Mouse (Mus musculus) hindbrain, embryonic 11.5 days (tissue): Measurements from ENCODE around the gene F2rl3. TPM values are rescaled to one million over a fixed set of nuclear protein-coding genes. Genes with fewer than 3 reads are reported as not detected.

Source experiments
- ATAC-seq: fragments of 200-750 bp; cut with Nextera tagmentation; 2 replicates; pipeline ENCODE4 v1.8.0; 2017; ENCODE audit warnings: mild to moderate bottlenecking, moderate TSS enrichment, moderate library complexity; ENCODE audit not compliant: low FRiP score
- DNase-seq: peaks from one replicate; pipeline ENCODE4 v3.0.0-alpha.2; 2015; ENCODE audit warnings: low spot score
- H3K27ac ChIP-seq: fragments of 300-500 bp; sonication (generic); 2 replicates; pipeline ENCODE4 v1.5.1; 2014; ENCODE audit warnings: mild to moderate bottlenecking, low read depth, low read length
- H3K27me3 ChIP-seq: fragments of 300-500 bp; sonication (generic); 2 replicates; pipeline ENCODE4 v1.6.1; 2014; ENCODE audit warnings: mild to moderate bottlenecking, low read length, moderate library complexity, mixed read lengths; ENCODE audit not compliant: control insufficient read depth, insufficient read depth
- H3K36me3 ChIP-seq: fragments of 300-500 bp; sonication (generic); 2 replicates; pipeline ENCODE4 v1.6.1; 2014; ENCODE audit warnings: mild to moderate bottlenecking, low read length, moderate library complexity, mixed read lengths; ENCODE audit not compliant: control insufficient read depth, insufficient read depth
- H3K4me1 ChIP-seq: fragments of 300-500 bp; sonication (generic); replicated peaks from 2 replicates; pipeline ENCODE4 v1.6.1; 2014; ENCODE audit warnings: low read length, mixed read lengths; ENCODE audit not compliant: control insufficient read depth, insufficient read depth
- H3K4me2 ChIP-seq: fragments of 300-500 bp; sonication (generic); replicated peaks from 2 replicates; pipeline ENCODE4 v1.6.1; 2014; ENCODE audit warnings: mild to moderate bottlenecking, low read depth, low read length
- H3K4me3 ChIP-seq: fragments of 300-500 bp; sonication (generic); 2 replicates; pipeline ENCODE4 v1.5.1; 2014; ENCODE audit warnings: low read depth, low read length
- H3K9ac ChIP-seq: fragments of 300-500 bp; sonication (generic); 2 replicates; pipeline ENCODE4 v1.6.1; 2014; ENCODE audit warnings: low read depth, low read length
- H3K9me3 ChIP-seq: fragments of 300-500 bp; sonication (generic); 2 replicates; pipeline ENCODE4 v1.6.1; 2016; ENCODE audit warnings: low read length; ENCODE audit not compliant: control insufficient read depth
- WGBS: fragments of 180-500 bp; shearing (Covaris S2); extraction: QIAGEN DNeasy Blood & Tissue Kit; methylation state at CpG from one replicate; pipeline ENCODE4 v1.1.7; 2014; 5-methylcytosine and 5-hydroxymethylcytosine counted together
- polyA plus RNA-seq: library from polyadenylated mRNA; unstranded; fragments of >200 nt; fragmentation: Nextera tagmentation; extraction: Ambion mirVana; gene quantifications from 2 replicates; pipeline ENCODE4 v1.2.1, GENCODE M21; 2014

F2rl3 gene
- polyA plus RNA-seq, 1 experiment from 2014 or later = 0.91 TPM

- DNase-seq (no peak), ATAC-seq (no peak)
- Histone ChIP-seq H3K4me3 (no peak overlapping the region), H3K9ac (no peak overlapping the region), H3K27me3 (no peaks in the 10 kb centered on the region), H3K9me3 (no peaks in the 10 kb centered on the region), H3K4me1 (no peaks in the 10 kb centered on the region), H3K27ac (no peak overlapping the region), H3K36me3 (no peaks in the 10 kb centered on the region), H3K4me2 (no peak overlapping the region)
- 70% methylated on average over 2 of the region's 2 CpGs for WGBS
These were observed 39.9 kb downstream of the F2rl3 start for GRCm38 (mm10) chr8:72801583-72801982.

GRCm38 (mm10) chr8:72812690-72813089 is 51.0 kb downstream of the F2rl3 start:
- DNase-seq = no peak
- 89% methylated on average over 3 of the region's 3 CpGs for WGBS
- H3K9me3 ChIP-seq = no peaks in the 10 kb centered on the region
- no peak for ATAC-seq
- no peaks in the 10 kb centered on the region for H3K27me3 ChIP-seq
- H3K9ac ChIP-seq = no peak overlapping the region
- no peaks in the 10 kb centered on the region for H3K4me1 ChIP-seq
- no peak overlapping the region for H3K27ac ChIP-seq
- H3K4me2 ChIP-seq = no peak overlapping the region
- H3K4me3 ChIP-seq = no peak overlapping the region
- no peaks in the 10 kb centered on the region for H3K36me3 ChIP-seq

Other genes starting within 250 kb of the F2rl3 start
- 11.2 and 13.0 TPM in 2 replicates for gene Med26, start 213.6 kb upstream of the F2rl3 start, polyA plus RNA-seq
- gene Smim7, start 190.8 kb upstream of the F2rl3 start, polyA plus RNA-seq = 126 and 136 TPM in 2 replicates
- 9.6 and 10.2 TPM in 2 replicates for gene Tmem38a, start 189.8 kb upstream of the F2rl3 start, polyA plus RNA-seq
- 0.03 TPM in 1 of 2 replicates, not detected in the other for gene Nwd1, start 115.2 kb upstream of the F2rl3 start, polyA plus RNA-seq
- gene Sin3b, start 38.6 kb upstream of the F2rl3 start, polyA plus RNA-seq = 153 and 157 TPM in 2 replicates